Mouse (Mus musculus): ENCODE results near the gene Nat8f7.
"Not testable (repeated sequence)": the region's sequence is repeated elsewhere in the genome, so short reads cannot be mapped to it uniquely, and the experiment has no call there.

The Nat8f7 gene

DNA sequence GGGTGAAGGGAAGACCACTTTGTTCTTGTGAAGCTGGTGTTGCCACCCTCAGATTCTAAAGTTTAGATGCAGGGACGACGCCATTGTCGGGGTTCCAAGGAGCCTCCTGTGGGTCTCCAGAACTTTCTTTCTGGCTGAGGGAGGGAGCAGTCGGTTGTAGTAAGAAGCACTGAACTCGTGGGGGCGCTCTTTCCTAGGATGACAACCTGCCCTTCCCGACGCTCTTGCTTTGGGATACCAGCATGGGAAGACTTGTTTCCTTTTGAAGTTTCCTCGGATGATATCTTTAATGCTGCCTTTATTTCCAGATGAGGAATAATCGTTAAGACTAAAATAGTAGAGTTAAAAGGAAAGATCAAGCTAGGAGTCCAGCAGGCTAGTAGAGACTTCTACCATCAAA lies at the start of gene Nat8f7:
Gene Nat8f7, minus strand, starts transcription at position 101 of the 400 bp plus-strand sequence.
- TF ChIP-seq GATA4 (IDR thresholded peaks at IDR 0.05; ENCODE audit: insufficient replicate concordance, low read length) = not testable (repeated sequence)
